Mouse (Mus musculus): Measurements from ENCODE around the gene Vmn1r59.
"Not testable (repeated sequence)": the region's sequence is repeated elsewhere in the genome, so short reads cannot be mapped to it uniquely, and the experiment has no call there.

The Vmn1r59 gene

GRCm38 (mm10) chr7:5456674-5457073 lies at the start of gene Vmn1r59:
Vmn1r59 (minus strand) TSS chr7:5456774.
- no peak for DNase-seq (ENCODE audit: low read depth, low spot score)

- DNase-seq (ENCODE audit: low read depth, low spot score) = not testable (repeated sequence)
Measured at GRCm38 (mm10) chr7:5493856-5494255, 37.3 kb upstream of the Vmn1r59 start, which contains the start of gene Vmn2r28. Vmn2r28 (minus strand) TSS chr7:5493956.

- DNase-seq (ENCODE audit: low read depth, low spot score) = not testable (repeated sequence)
Measured at GRCm38 (mm10) chr7:5454011-5454410, 2.6 kb downstream of the Vmn1r59 start.

- no peak for DNase-seq (ENCODE audit: low read depth, low spot score)
Measured at GRCm38 (mm10) chr7:5448627-5449026, 7.9 kb downstream of the Vmn1r59 start.

GRCm38 (mm10) chr7:5413296-5413695 lies 43.3 kb downstream of the Vmn1r59 start, which contains the start of gene Vmn1r58:
Vmn1r58 (minus strand) TSS chr7:5413396.
- DNase-seq (ENCODE audit: low read depth, low spot score) = not testable (repeated sequence)

GRCm38 (mm10) chr7:5406201-5406600 lies 50.4 kb downstream of the Vmn1r59 start:
- DNase-seq (ENCODE audit: low read depth, low spot score) = no peak
